In the genomic region with DNA sequence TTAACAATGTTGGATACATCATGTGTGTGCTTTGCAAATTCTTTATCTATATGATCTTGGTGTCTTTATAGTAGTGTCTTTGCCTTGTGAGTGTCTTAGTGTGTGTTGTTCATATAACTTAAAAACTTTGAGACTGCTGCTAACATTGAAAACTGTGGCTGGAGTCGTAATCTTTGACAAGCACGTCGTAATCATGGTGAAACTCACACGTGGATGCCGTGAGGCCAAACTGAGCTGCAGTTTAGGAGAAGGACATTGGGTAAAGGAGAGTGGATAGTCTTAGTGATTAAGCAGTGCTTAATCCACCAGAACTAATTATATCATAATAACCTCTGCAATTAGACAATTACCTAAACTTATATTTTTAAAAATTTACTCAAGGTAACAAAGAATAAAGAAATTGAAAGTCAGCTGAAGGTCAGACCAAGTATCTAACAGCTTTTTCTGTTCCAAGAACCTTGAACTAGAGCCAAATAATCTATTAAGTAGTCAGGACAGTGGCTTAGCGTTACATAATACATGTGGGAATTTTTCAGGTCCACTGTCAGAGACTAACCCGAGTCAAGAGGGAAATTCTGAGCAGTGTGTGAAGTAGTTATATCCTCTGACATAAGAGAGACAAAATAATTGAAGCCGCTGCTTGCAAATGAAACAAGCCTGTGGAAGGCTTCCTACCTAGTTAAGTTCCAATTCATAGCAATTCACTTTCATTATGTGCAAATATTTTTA, we compare ENCODE assay signal across 11 mouse cellular contexts.
DNase-seq lines count a peak whose midpoint lies in the region; ATAC-seq and TF ChIP-seq lines count a peak whose summit lies in the region.
"Had no signal": no experiment of that assay in that cellular context is flagged by ENCODE, and none has a peak within 500 bp of the region (broad histone marks: within the 10 kb centered on the region; RNA-seq: fewer than 3 reads in every experiment).

No protein-coding gene starts in this region.

- H3K9me3 ChIP-seq in liver, postnatal 0 days (ENCODE audit: low read length) = no peaks in the 10 kb centered on the region
- H3K9me3 ChIP-seq in hindbrain, embryonic 13.5 days = no peaks in the 10 kb centered on the region
- H3K9me3 ChIP-seq: neural tube, embryonic 12.5 days; stomach, embryonic 15.5 days had no signal

- 33% methylated on average over 8 of the region's 8 CpGs for WGBS in liver, postnatal 0 days (ENCODE audit: insufficient replicate concordance)
- 67% methylated on average over 8 of the region's 8 CpGs for WGBS in hindbrain, embryonic 13.5 days

- H3K9ac ChIP-seq in liver, postnatal 0 days (replicated peaks) = no peak overlapping the region
- H3K9ac ChIP-seq in hindbrain, embryonic 13.5 days = no peak overlapping the region
- H3K9ac ChIP-seq: neural tube, embryonic 12.5 days; stomach, embryonic 15.5 days had no signal

- H3K4me3 ChIP-seq in layer of hippocampus, adult 2 months = no peak overlapping the region; the same call in 1 of the 2 replicates
- H3K4me3 ChIP-seq in liver, postnatal 0 days (ENCODE audit: low read depth, low read length) = no peak overlapping the region
- H3K4me3 ChIP-seq in hindbrain, embryonic 13.5 days = no peak overlapping the region
- H3K4me3 ChIP-seq: neural tube, embryonic 12.5 days; stomach, embryonic 15.5 days had no signal

- peak overlapping the region; percentile 76 for H3K27ac ChIP-seq in layer of hippocampus, adult 2 months
- peak overlapping the region; percentile 37; the same call in 1 of the 2 replicates for H3K27ac ChIP-seq in liver, postnatal 0 days (ENCODE audit: low read depth)
- H3K27ac ChIP-seq in hindbrain, embryonic 13.5 days = no peak overlapping the region
- H3K27ac ChIP-seq: neural tube, embryonic 12.5 days; stomach, embryonic 15.5 days had no signal

- H3K4me2 ChIP-seq in liver, postnatal 0 days (ENCODE audit: low read depth, low read length) = peak overlapping the region; percentile 49
- no peak overlapping the region for H3K4me2 ChIP-seq in hindbrain, embryonic 13.5 days
- H3K4me2 ChIP-seq: neural tube, embryonic 12.5 days; stomach, embryonic 15.5 days had no signal

- no peak for TF ChIP-seq CTCF in layer of hippocampus, adult 2 months (conservative IDR thresholded peaks at IDR 0.05)
- no peak for TF ChIP-seq CTCF in brain, embryonic 14.5 days (IDR thresholded peaks at IDR 0.05; ENCODE audit: borderline replicate concordance, extremely low read depth, insufficient read depth, insufficient read length)
- no peak for TF ChIP-seq CTCF in liver, postnatal 0 days (IDR thresholded peaks at IDR 0.05; ENCODE audit: low read depth)

- H3K27me3 ChIP-seq in liver, postnatal 0 days (ENCODE audit: insufficient read depth, low read length) = no peaks in the 10 kb centered on the region
- H3K27me3 ChIP-seq in hindbrain, embryonic 13.5 days = 0 out of 2 replicates have a peak, but pooled peaks cover 5% of the 10 kb centered on the region
- H3K27me3 ChIP-seq: neural tube, embryonic 12.5 days; stomach, embryonic 15.5 days had no signal

- TF ChIP-seq EP300 in liver, postnatal 0 days (IDR thresholded peaks at IDR 0.05; ENCODE audit: low read depth) = no peak

- H3K4me1 ChIP-seq in liver, postnatal 0 days (ENCODE audit: insufficient read depth) = peaks cover 10% of the 10 kb centered on the region
- H3K4me1 ChIP-seq in hindbrain, embryonic 13.5 days (replicated peaks) = peaks cover 16% of the 10 kb centered on the region
- H3K4me1 ChIP-seq: neural tube, embryonic 12.5 days had no signal

- TF ChIP-seq POLR2A in brain, embryonic 14.5 days (IDR thresholded peaks at IDR 0.05; ENCODE audit: borderline replicate concordance, extremely low read depth, insufficient read depth, insufficient read length, poor library complexity, severe bottlenecking) = no peak

- ATAC-seq in liver, postnatal 0 days = no peak
- no peak for ATAC-seq in hindbrain, embryonic 13.5 days (ENCODE audit: low FRiP score)

- DNase-seq in cerebellum, adult 9-10 months = peak; percentile 10
- DNase-seq in cerebellum, adult 11-12 months = no peak
- no peak for DNase-seq in layer of hippocampus, adult 2 months (ENCODE audit: low spot score in 2 of 2)
- DNase-seq in layer of hippocampus, postnatal 10 days (ENCODE audit: low spot score in 2 of 2) = no peak
- DNase-seq in brain, embryonic 14.5 days (ENCODE audit: low read depth) = peak; percentile 36
- no peak for DNase-seq in liver, postnatal 0 days
- DNase-seq in urinary bladder, postnatal 36 days (ENCODE audit: low spot score in 2 of 2) = no peak
- DNase-seq: cerebellum, postnatal 25 days had no signal

- no peaks in the 10 kb centered on the region for H3K36me3 ChIP-seq in liver, postnatal 0 days (replicated peaks; ENCODE audit: insufficient read depth, low read length)
- no peaks in the 10 kb centered on the region for H3K36me3 ChIP-seq in hindbrain, embryonic 13.5 days
- H3K36me3 ChIP-seq: neural tube, embryonic 12.5 days; stomach, embryonic 15.5 days had no signal

Comparison
In these comparisons a context has a peak if more than half of its experiments do, and no peak if none do; other contexts are left out.
1. DNase-seq: peak in cerebellum, adult 9-10 months (single experiment) and brain, embryonic 14.5 days (single experiment); none in cerebellum, adult 11-12 months (single experiment), layer of hippocampus, adult 2 months (0 of 2), layer of hippocampus, postnatal 10 days (0 of 2), liver, postnatal 0 days (single experiment) and urinary bladder, postnatal 36 days (0 of 2).